Mouse (Mus musculus) MEL (cell line): Measurements from ENCODE around the gene Spam1. TPM values are rescaled to one million over a fixed set of nuclear protein-coding genes. Genes with fewer than 3 reads are reported as not detected.

ENCODE experiments used
- DNase-seq: peaks from one replicate; pipeline ENCODE4 v3.0.0; 2011; ENCODE audit warnings: low read depth, low spot score
- H3K27ac ChIP-seq: 2 replicates; pipeline ENCODE4 v1.5.1; 2012; ENCODE audit warnings: low read depth, mild to moderate bottlenecking, control low read depth, low read length, moderate library complexity; ENCODE audit not compliant: control insufficient read depth
- H3K27me3 ChIP-seq, 2 experiments: fragments of 150-350 bp in 1 of 2; sonication (generic) in 1 of 2; 2 replicates each; pipeline ENCODE4 v1.6.1; 2012; ENCODE audit warnings: low read length in 2 of 2, mild to moderate bottlenecking in 2 of 2, improper control_type of control experiment in 1 of 2, moderate library complexity in 1 of 2; ENCODE audit not compliant: insufficient read depth in 2 of 2, control insufficient read depth in 1 of 2
- H3K36me3 ChIP-seq, 2 experiments: 2 replicates each; pipeline ENCODE4 v1.6.1; 2012 to 2014; ENCODE audit warnings: low read length in 2 of 2, improper control_type of control experiment in 1 of 2, inconsistent platforms in 1 of 2, mild to moderate bottlenecking in 1 of 2; ENCODE audit not compliant: insufficient read depth in 2 of 2, control insufficient read depth in 1 of 2
- H3K4me1 ChIP-seq, 2 experiments: fragments of 150-350 bp in 1 of 2; sonication (generic) in 1 of 2; 2 replicates each; pipeline ENCODE4 v1.6.1; 2012; ENCODE audit warnings: low read length in 2 of 2, improper control_type of control experiment in 1 of 2, mild to moderate bottlenecking in 1 of 2; ENCODE audit not compliant: insufficient read depth in 2 of 2, control insufficient read depth in 1 of 2
- H3K4me3 ChIP-seq, 2 experiments: fragments of 150-350 bp in 1 of 2; sonication (generic) in 1 of 2; 2 replicates each; pipeline ENCODE4 v1.5.1; 2012; ENCODE audit warnings: low read depth in 2 of 2, low read length in 2 of 2, mild to moderate bottlenecking in 2 of 2, moderate library complexity in 2 of 2, control low read depth in 1 of 2, improper control_type of control experiment in 1 of 2; ENCODE audit not compliant: control insufficient read depth in 1 of 2, insufficient read depth in 1 of 2
- H3K79me2 ChIP-seq: 2 replicates; pipeline ENCODE4 v1.6.1; 2012; ENCODE audit warnings: mild to moderate bottlenecking, low read length, moderate library complexity; ENCODE audit not compliant: control insufficient read depth, poor library complexity, insufficient read depth
- H3K9ac ChIP-seq: 2 replicates; pipeline ENCODE4 v1.6.1; 2012; ENCODE audit warnings: low read depth, mild to moderate bottlenecking, control low read depth, low read length, moderate library complexity; ENCODE audit not compliant: control insufficient read depth, poor library complexity, severe bottlenecking
- H3K9me3 ChIP-seq: fragments of 150-350 bp; sonication (generic); replicated peaks from 2 replicates; pipeline ENCODE4 v1.6.1; 2012; ENCODE audit warnings: mild to moderate bottlenecking, low read length, improper control_type of control experiment, moderate library complexity; ENCODE audit not compliant: insufficient read depth
- BHLHE40 ChIP-seq: IDR thresholded peaks from 2 replicates; pipeline ENCODE4 v1.6.1; 2012; ENCODE audit warnings: low read depth, mild to moderate bottlenecking, inconsistent platforms, low read length, improper control_type of control experiment, borderline replicate concordance
- CHD1 ChIP-seq: IDR thresholded peaks from 2 replicates; pipeline ENCODE4 v1.6.1; 2012; ENCODE audit warnings: low read depth, mild to moderate bottlenecking, inconsistent platforms, low read length, improper control_type of control experiment
- CTCF ChIP-seq, 3 experiments: IDR thresholded peaks in 2 of 3; conservative IDR thresholded peaks in 1 of 3; 2 replicates each; pipeline ENCODE4 v1.5.1; 2011 to 2012; ENCODE audit warnings: low read length in 3 of 3, low read depth in 2 of 3, mild to moderate bottlenecking in 2 of 3, improper control_type of control experiment in 1 of 3, inconsistent platforms in 1 of 3, mixed read lengths in 1 of 3, moderate library complexity in 1 of 3; ENCODE audit not compliant: control insufficient read depth in 1 of 3, insufficient read depth in 1 of 3, poor library complexity in 1 of 3, severe bottlenecking in 1 of 3
- ELF1 ChIP-seq: IDR thresholded peaks from 2 replicates; pipeline ENCODE4 v1.6.1; 2014; ENCODE audit warnings: low read depth, mild to moderate bottlenecking, inconsistent platforms, low read length, improper control_type of control experiment, moderate library complexity
- ETS1 ChIP-seq: IDR thresholded peaks from 2 replicates; pipeline ENCODE4 v1.6.1; 2012; ENCODE audit warnings: low read depth, mild to moderate bottlenecking, inconsistent platforms, low read length, improper control_type of control experiment, moderate library complexity
- HCFC1 ChIP-seq: IDR thresholded peaks from 2 replicates; pipeline ENCODE4 v1.6.1; 2012; ENCODE audit warnings: low read depth, mild to moderate bottlenecking, inconsistent platforms, low read length, improper control_type of control experiment, moderate library complexity
- JUND ChIP-seq: IDR thresholded peaks from 2 replicates; pipeline ENCODE4 v1.6.1; 2011; ENCODE audit warnings: low read depth, mild to moderate bottlenecking, improper control_type of control experiment, low read length
- KAT2A ChIP-seq: conservative IDR thresholded peaks from 2 replicates; pipeline ENCODE4 v1.6.1; 2012; ENCODE audit warnings: low read depth, low read length, improper control_type of control experiment, inconsistent platforms
- MAZ ChIP-seq: IDR thresholded peaks from 2 replicates; pipeline ENCODE4 v1.6.1; 2012; ENCODE audit warnings: low read depth, mild to moderate bottlenecking, inconsistent platforms, low read length, improper control_type of control experiment
- MYC ChIP-seq: IDR thresholded peaks from 2 replicates; pipeline ENCODE4 v1.6.1; 2011; ENCODE audit warnings: low read depth, mild to moderate bottlenecking, low read length, improper control_type of control experiment, moderate library complexity
- NRF1 ChIP-seq: IDR thresholded peaks from 2 replicates; pipeline ENCODE4 v1.6.1; 2014; ENCODE audit warnings: low read depth, mild to moderate bottlenecking, inconsistent platforms, low read length, improper control_type of control experiment, moderate library complexity; ENCODE audit not compliant: poor library complexity, insufficient read depth, severe bottlenecking
- POLR2A ChIP-seq, 2 experiments: IDR thresholded peaks; 2 replicates each; pipeline ENCODE4 v1.6.1; 2011 to 2012; ENCODE audit warnings: low read length in 2 of 2, mild to moderate bottlenecking in 2 of 2, control low read depth in 1 of 2, improper control_type of control experiment in 1 of 2, low read depth in 1 of 2, moderate library complexity in 1 of 2; ENCODE audit not compliant: control insufficient read depth in 1 of 2, insufficient read depth in 1 of 2, poor library complexity in 1 of 2
- RCOR1 ChIP-seq: IDR thresholded peaks from 2 replicates; pipeline ENCODE4 v1.6.1; 2012; ENCODE audit warnings: low read depth, mild to moderate bottlenecking, inconsistent platforms, low read length, improper control_type of control experiment
- SIN3A ChIP-seq: IDR thresholded peaks from 2 replicates; pipeline ENCODE4 v1.6.1; 2012; ENCODE audit warnings: low read length, improper control_type of control experiment, inconsistent platforms
- TCF12 ChIP-seq: IDR thresholded peaks from 2 replicates; pipeline ENCODE4 v1.6.1; 2014; ENCODE audit warnings: low read depth, mild to moderate bottlenecking, inconsistent platforms, low read length, improper control_type of control experiment, moderate library complexity
- UBTF ChIP-seq: IDR thresholded peaks from 2 replicates; pipeline ENCODE4 v1.6.1; 2012; ENCODE audit warnings: low read depth, mild to moderate bottlenecking, inconsistent platforms, low read length, improper control_type of control experiment, moderate library complexity, borderline replicate concordance; ENCODE audit not compliant: insufficient read depth
- ZC3H11A ChIP-seq: IDR thresholded peaks from 2 replicates; pipeline ENCODE4 v1.6.1; 2012; ENCODE audit warnings: low read depth, mild to moderate bottlenecking, inconsistent platforms, low read length, improper control_type of control experiment
- ZKSCAN1 ChIP-seq: IDR thresholded peaks from 2 replicates; pipeline ENCODE4 v1.6.1; 2012; ENCODE audit warnings: low read depth, mild to moderate bottlenecking, inconsistent platforms, low read length, improper control_type of control experiment, moderate library complexity
- ZMIZ1 ChIP-seq: IDR thresholded peaks from 2 replicates; pipeline ENCODE4 v1.6.1; 2012; ENCODE audit warnings: low read depth, mild to moderate bottlenecking, inconsistent platforms, low read length, improper control_type of control experiment, moderate library complexity
- polyA plus RNA-seq, 2 experiments: library from polyadenylated mRNA; stranded (reverse) in 1 of 2; unstranded in 1 of 2; fragments of >175 nt in 1 of 2; fragments of >200 nt in 1 of 2; gene quantifications; 2 replicates each; pipeline versions ENCODE4 v1.2.1 to v1.2.4; 2012; ENCODE audit warnings: low replicate concordance in 2 of 2, low read depth in 1 of 2; ENCODE audit not compliant: insufficient read length in 2 of 2, insufficient read depth in 1 of 2, missing spikeins in 1 of 2
- total RNA-seq: library from RNA; depleted of rRNA; stranded (reverse); fragments of 300-350 nt; gene quantifications from 2 replicates; pipeline ENCODE4 v1.2.3, GENCODE M21; 2012

The Spam1 gene
- total and polyA plus RNA-seq, 3 experiments: not detected

GRCm38 (mm10) chr6:24759281-24759680 is 31.7 kb upstream of the Spam1 start:
- H3K79me2 ChIP-seq: no peaks in the 10 kb centered on the region
- no peak for TF ChIP-seq CHD1
- no peak for TF ChIP-seq CTCF (IDR thresholded peaks at IDR 0.05 in 2 of 3, conservative IDR thresholded peaks at IDR 0.05 in 1 of 3; ENCODE audit: control insufficient read depth in 1 of 3, insufficient read depth in 1 of 3, low read depth in 2 of 3, low read length in 3 of 3, poor library complexity in 1 of 3, severe bottlenecking in 1 of 3)
- TF ChIP-seq, all 39 proteins: peak for 0
- Histone ChIP-seq H3K9me3 (no peaks in the 10 kb centered on the region), H3K4me3 (no peak overlapping the region), H3K4me1 (no peaks in the 10 kb centered on the region), H3K36me3 (no peaks in the 10 kb centered on the region), H3K27ac (no peak overlapping the region), H3K9ac (no peak overlapping the region), H3K27me3 (no peaks in the 10 kb centered on the region)
- DNase-seq: no peak

- Histone ChIP-seq H3K9ac (no peak overlapping the region), H3K4me1 (no peaks in the 10 kb centered on the region), H3K27me3 (no peaks in the 10 kb centered on the region)
- TF ChIP-seq MAZ (no peak), ZMIZ1 (no peak)
- TF ChIP-seq, all 39 proteins: peak for 0
- no peaks in the 10 kb centered on the region for H3K36me3 ChIP-seq
- no peak for DNase-seq
- H3K9me3 ChIP-seq: no peaks in the 10 kb centered on the region
- no peak overlapping the region for H3K4me3 ChIP-seq
- no peak overlapping the region for H3K27ac ChIP-seq
- no peaks in the 10 kb centered on the region for H3K79me2 ChIP-seq
Observed at GRCm38 (mm10) chr6:24766261-24766660, 24.7 kb upstream of the Spam1 start.

- no peaks in the 10 kb centered on the region for H3K4me1 ChIP-seq
- no peaks in the 10 kb centered on the region; the same call in 1 of the 2 replicates for H3K79me2 ChIP-seq
- DNase-seq: no peak
- no peak overlapping the region for H3K27ac ChIP-seq
- H3K9me3 ChIP-seq: no peaks in the 10 kb centered on the region
- no peak overlapping the region for H3K9ac ChIP-seq
- H3K27me3 ChIP-seq: no peaks in the 10 kb centered on the region
- H3K36me3 ChIP-seq: no peaks in the 10 kb centered on the region
- H3K4me3 ChIP-seq: no peak overlapping the region
- TF ChIP-seq ZC3H11A: no peak
- no peak for TF ChIP-seq TCF12
- TF ChIP-seq SIN3A: no peak
- no peak for TF ChIP-seq MAZ
- no peak for TF ChIP-seq RCOR1
- no peak for TF ChIP-seq HCFC1
- no peak for TF ChIP-seq ETS1
- TF ChIP-seq ZKSCAN1: no peak
- no peak for TF ChIP-seq NRF1
- no peak for TF ChIP-seq POLR2A (IDR thresholded peaks at IDR 0.05; ENCODE audit: control insufficient read depth in 1 of 2, insufficient read depth in 1 of 2, low read depth in 1 of 2, low read length in 2 of 2, poor library complexity in 1 of 2)
- TF ChIP-seq CTCF (IDR thresholded peaks at IDR 0.05 in 2 of 3, conservative IDR thresholded peaks at IDR 0.05 in 1 of 3; ENCODE audit: control insufficient read depth in 1 of 3, insufficient read depth in 1 of 3, low read depth in 2 of 3, low read length in 3 of 3, poor library complexity in 1 of 3, severe bottlenecking in 1 of 3): no peak
- TF ChIP-seq BHLHE40: no peak
- no peak for TF ChIP-seq UBTF
- no peak for TF ChIP-seq MYC
- no peak for TF ChIP-seq ELF1
- no peak for TF ChIP-seq JUND
- TF ChIP-seq KAT2A: no peak
Observed at GRCm38 (mm10) chr6:24779182-24779581, 11.8 kb upstream of the Spam1 start.
